Mouse (Mus musculus) CH12.LX (cell line): Measurements from ENCODE around the gene Ccdc28b. TPM values are rescaled to one million over a fixed set of nuclear protein-coding genes. Genes with fewer than 3 reads are reported as not detected.

Source experiments
- DNase-seq: peaks from one replicate; pipeline ENCODE4 v3.0.0-alpha.2; 2013; ENCODE audit errors: extremely low read depth
- H3K27ac ChIP-seq: 2 replicates; pipeline ENCODE4 v1.5.1; 2012; ENCODE audit warnings: low read depth, mild to moderate bottlenecking, control low read depth, moderate library complexity; ENCODE audit not compliant: insufficient read depth
- H3K27me3 ChIP-seq: replicated peaks from 2 replicates; pipeline ENCODE3; 2012; ENCODE audit warnings: inconsistent platforms
- H3K36me3 ChIP-seq, 2 experiments: replicated peaks in 1 of 2; 2 replicates each; pipeline versions ENCODE3 to v1.6.1; 2012; ENCODE audit warnings: inconsistent platforms in 1 of 2, low read length in 1 of 2, mild to moderate bottlenecking in 1 of 2, mixed read lengths in 1 of 2, moderate library complexity in 1 of 2; ENCODE audit not compliant: control insufficient read depth in 1 of 2, insufficient read depth in 1 of 2
- H3K4me1 ChIP-seq, 2 experiments: 2 replicates each; pipeline ENCODE4 v1.6.1; 2012; ENCODE audit warnings: inconsistent platforms in 1 of 2, moderate library complexity in 1 of 2; ENCODE audit not compliant: insufficient read depth in 2 of 2, control insufficient read depth in 1 of 2
- H3K4me2 ChIP-seq: 2 replicates; pipeline ENCODE4 v1.6.1; 2012; ENCODE audit warnings: low read depth, mild to moderate bottlenecking, control low read depth; ENCODE audit not compliant: poor library complexity, insufficient read depth, severe bottlenecking
- H3K4me3 ChIP-seq, 3 experiments: fragments of 150-350 bp in 1 of 3; sonication (generic) in 1 of 3; replicated peaks in 1 of 3; 2 replicates each; pipeline versions ENCODE3 to v1.5.1; 2011 to 2012; ENCODE audit warnings: low read depth in 2 of 3, low read length in 2 of 3, mild to moderate bottlenecking in 2 of 3, moderate library complexity in 2 of 3, control low read depth in 1 of 3, improper control_type of control experiment in 1 of 3, inconsistent platforms in 1 of 3, mixed read lengths in 1 of 3; ENCODE audit not compliant: poor library complexity in 1 of 3
- H3K79me2 ChIP-seq: replicated peaks from 2 replicates; pipeline ENCODE4 v1.6.1; 2012; ENCODE audit warnings: mild to moderate bottlenecking, moderate library complexity; ENCODE audit not compliant: control insufficient read depth, poor library complexity, insufficient read depth, severe bottlenecking; ENCODE audit errors: extremely low read depth
- H3K9ac ChIP-seq: 2 replicates; pipeline ENCODE4 v1.6.1; 2012; ENCODE audit warnings: low read depth, mild to moderate bottlenecking, control low read depth, moderate library complexity; ENCODE audit not compliant: insufficient read depth
- H3K9me3 ChIP-seq: replicated peaks from 2 replicates; pipeline ENCODE3; 2012; ENCODE audit warnings: low read length, inconsistent platforms, mixed read lengths
- BHLHE40 ChIP-seq: IDR thresholded peaks from 2 replicates; pipeline ENCODE4 v1.6.1; 2011; ENCODE audit warnings: mild to moderate bottlenecking, low read depth, low read length, improper control_type of control experiment
- CHD1 ChIP-seq: IDR thresholded peaks from 2 replicates; pipeline ENCODE4 v1.6.1; 2012; ENCODE audit warnings: low read depth, low read length, improper control_type of control experiment, inconsistent platforms
- CHD2 ChIP-seq: IDR thresholded peaks from 2 replicates; pipeline ENCODE4 v1.6.1; 2011; ENCODE audit warnings: low read length, improper control_type of control experiment
- CTCF ChIP-seq, 2 experiments: IDR thresholded peaks in 1 of 2; conservative IDR thresholded peaks in 1 of 2; 2 replicates each; pipeline ENCODE4 v1.5.1; 2011 to 2012; ENCODE audit warnings: low read depth in 2 of 2, low read length in 2 of 2, improper control_type of control experiment in 1 of 2, inconsistent platforms in 1 of 2, mild to moderate bottlenecking in 1 of 2, moderate library complexity in 1 of 2
- E2F4 ChIP-seq: IDR thresholded peaks from 2 replicates; pipeline ENCODE4 v1.6.1; 2011; ENCODE audit warnings: low read depth, low read length, improper control_type of control experiment; ENCODE audit not compliant: insufficient replicate concordance
- ELF1 ChIP-seq: IDR thresholded peaks from 2 replicates; pipeline ENCODE4 v1.6.1; 2014; ENCODE audit warnings: low read depth, mild to moderate bottlenecking, inconsistent platforms, low read length, improper control_type of control experiment
- EP300 ChIP-seq: IDR thresholded peaks from 2 replicates; pipeline ENCODE4 v1.6.1; 2011; ENCODE audit warnings: low read length, improper control_type of control experiment
- ETS1 ChIP-seq: conservative IDR thresholded peaks from 2 replicates; pipeline ENCODE4 v1.6.1; 2012; ENCODE audit warnings: low read depth, mild to moderate bottlenecking, inconsistent platforms, low read length, improper control_type of control experiment, moderate library complexity
- GABPA ChIP-seq: IDR thresholded peaks from 2 replicates; pipeline ENCODE4 v1.6.1; 2012; ENCODE audit warnings: low read depth, low read length, improper control_type of control experiment, inconsistent platforms; ENCODE audit not compliant: insufficient replicate concordance
- HCFC1 ChIP-seq: IDR thresholded peaks from 2 replicates; pipeline ENCODE4 v1.6.1; 2012; ENCODE audit warnings: low read depth, mild to moderate bottlenecking, inconsistent platforms, low read length, improper control_type of control experiment
- IRF4 ChIP-seq: IDR thresholded peaks from 2 replicates; pipeline ENCODE4 v1.6.1; 2014; ENCODE audit warnings: low read depth, mild to moderate bottlenecking, inconsistent platforms, low read length, improper control_type of control experiment
- JUN ChIP-seq: IDR thresholded peaks from 2 replicates; pipeline ENCODE4 v1.6.1; 2011; ENCODE audit warnings: low read depth, mild to moderate bottlenecking, low read length, improper control_type of control experiment, moderate library complexity; ENCODE audit not compliant: insufficient read depth
- JUND ChIP-seq: conservative IDR thresholded peaks from 2 replicates; pipeline ENCODE4 v1.6.1; 2011; ENCODE audit warnings: low read depth, low read length, improper control_type of control experiment
- KAT2A ChIP-seq: IDR thresholded peaks from 2 replicates; pipeline ENCODE4 v1.6.1; 2012; ENCODE audit warnings: low read length, improper control_type of control experiment, inconsistent platforms; ENCODE audit not compliant: insufficient replicate concordance
- MAFK ChIP-seq: IDR thresholded peaks from 2 replicates; pipeline ENCODE4 v1.6.1; 2011; ENCODE audit warnings: low read length, improper control_type of control experiment; ENCODE audit not compliant: insufficient replicate concordance
- MAX ChIP-seq: IDR thresholded peaks from 2 replicates; pipeline ENCODE4 v1.6.1; 2011; ENCODE audit warnings: low read length, improper control_type of control experiment
- MAZ ChIP-seq: IDR thresholded peaks from 2 replicates; pipeline ENCODE4 v1.6.1; 2012; ENCODE audit warnings: low read depth, mild to moderate bottlenecking, inconsistent platforms, low read length, improper control_type of control experiment, moderate library complexity
- MEF2A ChIP-seq: IDR thresholded peaks from 2 replicates; pipeline ENCODE4 v1.6.1; 2014; ENCODE audit warnings: low read depth, mild to moderate bottlenecking, inconsistent platforms, low read length, improper control_type of control experiment, borderline replicate concordance
- MXI1 ChIP-seq: IDR thresholded peaks from 2 replicates; pipeline ENCODE4 v1.6.1; 2011; ENCODE audit warnings: mild to moderate bottlenecking, low read depth, low read length, improper control_type of control experiment
- MYC ChIP-seq: IDR thresholded peaks from 2 replicates; pipeline ENCODE4 v1.6.1; 2011; ENCODE audit warnings: low read depth, mild to moderate bottlenecking, improper control_type of control experiment, low read length
- NELFE ChIP-seq: IDR thresholded peaks from 2 replicates; pipeline ENCODE4 v1.6.1; 2011; ENCODE audit warnings: low read depth, low read length, improper control_type of control experiment
- NRF1 ChIP-seq: IDR thresholded peaks from 2 replicates; pipeline ENCODE4 v1.6.1; 2014; ENCODE audit warnings: low read depth, mild to moderate bottlenecking, inconsistent platforms, low read length, improper control_type of control experiment, moderate library complexity
- PAX5 ChIP-seq: IDR thresholded peaks from 2 replicates; pipeline ENCODE4 v1.6.1; 2012; ENCODE audit warnings: low read length, inconsistent platforms, mixed read lengths
- POLR2A ChIP-seq: IDR thresholded peaks from 2 replicates; pipeline ENCODE4 v1.6.1; 2011; ENCODE audit warnings: low read depth, mild to moderate bottlenecking, improper control_type of control experiment, low read length
- POLR2AphosphoS2 ChIP-seq: IDR thresholded peaks from 2 replicates; pipeline ENCODE4 v1.6.1; 2011; ENCODE audit warnings: low read depth, low read length, improper control_type of control experiment
- RAD21 ChIP-seq: IDR thresholded peaks from 2 replicates; pipeline ENCODE4 v1.6.1; 2011; ENCODE audit warnings: low read depth, mild to moderate bottlenecking, low read length, improper control_type of control experiment, moderate library complexity
- RCOR1 ChIP-seq: conservative IDR thresholded peaks from 2 replicates; pipeline ENCODE4 v1.6.1; 2012; ENCODE audit warnings: low read depth, mild to moderate bottlenecking, inconsistent platforms, low read length, improper control_type of control experiment
- SIN3A ChIP-seq: IDR thresholded peaks from 2 replicates; pipeline ENCODE4 v1.6.1; 2012; ENCODE audit warnings: low read length, improper control_type of control experiment, inconsistent platforms
- SMC3 ChIP-seq: IDR thresholded peaks from 2 replicates; pipeline ENCODE4 v1.6.1; 2011; ENCODE audit warnings: low read depth, low read length, improper control_type of control experiment
- TBP ChIP-seq: conservative IDR thresholded peaks from 2 replicates; pipeline ENCODE4 v1.6.1; 2011; ENCODE audit warnings: low read depth, low read length, improper control_type of control experiment
- TCF12 ChIP-seq: IDR thresholded peaks from 2 replicates; pipeline ENCODE4 v1.6.1; 2014; ENCODE audit warnings: low read depth, mild to moderate bottlenecking, inconsistent platforms, low read length, improper control_type of control experiment
- UBTF ChIP-seq: IDR thresholded peaks from 2 replicates; pipeline ENCODE4 v1.6.1; 2012; ENCODE audit warnings: low read depth, mild to moderate bottlenecking, inconsistent platforms, low read length, improper control_type of control experiment, moderate library complexity
- USF1 ChIP-seq: IDR thresholded peaks from 2 replicates; pipeline ENCODE4 v1.6.1; 2014; ENCODE audit warnings: low read depth, mild to moderate bottlenecking, inconsistent platforms, low read length, improper control_type of control experiment
- USF2 ChIP-seq: conservative IDR thresholded peaks from 2 replicates; pipeline ENCODE4 v1.6.1; 2011; ENCODE audit warnings: low read depth, low read length, improper control_type of control experiment
- ZC3H11A ChIP-seq: IDR thresholded peaks from 2 replicates; pipeline ENCODE4 v1.6.1; 2012; ENCODE audit warnings: low read depth, mild to moderate bottlenecking, inconsistent platforms, low read length, improper control_type of control experiment
- ZKSCAN1 ChIP-seq: IDR thresholded peaks from 2 replicates; pipeline ENCODE4 v1.6.1; 2012; ENCODE audit warnings: low read depth, inconsistent platforms, low read length, improper control_type of control experiment, borderline replicate concordance
- ZMIZ1 ChIP-seq: IDR thresholded peaks from 2 replicates; pipeline ENCODE4 v1.6.1; 2012; ENCODE audit warnings: low read depth, mild to moderate bottlenecking, inconsistent platforms, low read length, improper control_type of control experiment
- ZNF384 ChIP-seq: IDR thresholded peaks from 2 replicates; pipeline ENCODE4 v1.6.1; 2012; ENCODE audit warnings: low read depth, low read length, improper control_type of control experiment, inconsistent platforms
- dilution Hi-C: fragments of 300-500 bp; cut with MboI; formaldehyde crosslinking; loops from 2 replicates; pipeline ENCODE4 v1.14.3; 2020; ENCODE audit warnings: low sequenced_read_pairs; ENCODE audit not compliant: extremely low pct_unique_long_range_greater_than_20kb, extremely low pct_ligation_motif_present
- in situ Hi-C: fragments of 300-500 bp; cut with MboI; formaldehyde crosslinking; loops from 3 replicates; pipeline ENCODE4 v1.14.3; 2019; ENCODE audit warnings: low sequenced_read_pairs, low pct_ligation_motif_present, low pct_unique_long_range_greater_than_20kb, mixed read lengths
- polyA plus RNA-seq: library from polyadenylated mRNA; unstranded; fragments of >175 nt; gene quantifications from 2 replicates; pipeline ENCODE4 v1.2.1, GENCODE M21; 2012; ENCODE audit warnings: low read depth; ENCODE audit not compliant: insufficient read length
- total RNA-seq, 2 experiments: library from RNA; depleted of rRNA; stranded (reverse); fragments of 300-350 nt in 1 of 2; fragments of >200 nt in 1 of 2; gene quantifications; 2 replicates each; pipeline ENCODE4 v1.2.3; 2012 to 2014

Ccdc28b gene
- total and polyA plus RNA-seq, 3 experiments: 24.0 to 28.0 (median 27.3) TPM

- Histone ChIP-seq H3K4me1 (peaks cover 21 to 66% of the 10 kb centered on the region in 2 experiments), H3K4me3 (no peak overlapping the region), H3K27ac (peak overlapping the region; percentile 95), H3K4me2 (peak overlapping the region; percentile 58), H3K9me3 (no peaks in the 10 kb centered on the region), H3K36me3 (no peaks in the 10 kb centered on the region), H3K9ac (no peak overlapping the region), H3K79me2 (no peaks in the 10 kb centered on the region), H3K27me3 (no peaks in the 10 kb centered on the region)
- peak; percentile 22; the same call in 1 of the 2 replicates for TF ChIP-seq JUN
- no peak for TF ChIP-seq CTCF (conservative IDR thresholded peaks at IDR 0.05 in 1 of 2, IDR thresholded peaks at IDR 0.05 in 1 of 2; ENCODE audit: low read depth in 2 of 2, low read length in 2 of 2)
- no peak; the same call in 1 of the 2 replicates for TF ChIP-seq TCF12
- no peak; the same call in none of the 2 replicates for TF ChIP-seq IRF4
- no peak for TF ChIP-seq ZKSCAN1
- TF ChIP-seq SIN3A: 0 out of 2 replicates have a peak, but pooled peaks have one; percentile 53
- peak; percentile 42 for TF ChIP-seq HCFC1
- TF ChIP-seq ELF1: peak; percentile 84
- TF ChIP-seq BHLHE40: peak; percentile 85
- no peak for TF ChIP-seq POLR2AphosphoS2
- no peak for TF ChIP-seq PAX5
- peak; percentile 40; the same call in 1 of the 2 replicates for TF ChIP-seq EP300
- TF ChIP-seq RAD21: peak; percentile 0; the same call in 1 of the 2 replicates
- TF ChIP-seq ZNF384: 0 out of 2 replicates have a peak, but pooled peaks have one; percentile 1
- TF ChIP-seq MYC: peak; percentile 85
- TF ChIP-seq CHD1: peak; percentile 38; the same call in 1 of the 2 replicates
- TF ChIP-seq JUND: 0 out of 2 replicates have a peak, but pooled peaks have one; percentile 55
- no peak for TF ChIP-seq USF2
- TF ChIP-seq GABPA: no peak; the same call in 1 of the 2 replicates
- TF ChIP-seq ETS1: peak; percentile 94
- TF ChIP-seq MAFK: peak; percentile 49; the same call in 1 of the 2 replicates
- TF ChIP-seq MXI1: peak; percentile 51; the same call in 1 of the 2 replicates
- no peak for TF ChIP-seq MAZ
- TF ChIP-seq E2F4: peak; percentile 30; the same call in 1 of the 2 replicates
- no peak for TF ChIP-seq TBP
- peak; percentile 51; the same call in 1 of the 2 replicates for TF ChIP-seq NELFE
- TF ChIP-seq UBTF: no peak
- peak; percentile 89 for TF ChIP-seq MEF2A
- TF ChIP-seq MAX: peak; percentile 63; the same call in 1 of the 2 replicates
- TF ChIP-seq CHD2: no peak
- TF ChIP-seq KAT2A: 0 out of 2 replicates have a peak, but pooled peaks have one; percentile 40
- no peak for TF ChIP-seq ZC3H11A
- peak; percentile 6; the same call in 1 of the 2 replicates for TF ChIP-seq SMC3
- TF ChIP-seq POLR2A: peak; percentile 57
- TF ChIP-seq NRF1: 0 out of 2 replicates have a peak, but pooled peaks have one; percentile 27
- TF ChIP-seq RCOR1: 0 out of 2 replicates have a peak, but pooled peaks have one; percentile 21
- TF ChIP-seq USF1: no peak
- TF ChIP-seq ZMIZ1: peak; percentile 64; the same call in 1 of the 2 replicates
- dilution Hi-C loops (no loop called here), in situ Hi-C loops (no loop called here)
- peak; percentile 88 for DNase-seq
Measured at GRCm38 (mm10) chr4:129570028-129570427, 53.7 kb downstream of the Ccdc28b start.
